Mouse (Mus musculus) liver, embryonic 11.5 days (tissue): ENCODE measurements around the gene Vamp2. TPM values are rescaled to one million over a fixed set of nuclear protein-coding genes. Genes with fewer than 3 reads are reported as not detected.

Experiments used
- ATAC-seq: fragments of 200-750 bp; cut with Nextera tagmentation; replicated peaks from 2 replicates; pipeline ENCODE4 v1.8.0; 2017; ENCODE audit warnings: moderate number of reproducible peaks, mild to moderate bottlenecking, moderate TSS enrichment, moderate library complexity; ENCODE audit not compliant: low FRiP score
- DNase-seq: peaks from one replicate; pipeline ENCODE4 v3.0.0-alpha.2; 2017; ENCODE audit warnings: low spot score
- H3K27ac ChIP-seq: fragments of 300-500 bp; sonication (generic); 2 replicates; pipeline ENCODE4 v1.5.1; 2014; ENCODE audit warnings: mild to moderate bottlenecking, low read depth, low read length, control low read depth
- H3K27me3 ChIP-seq: fragments of 300-500 bp; sonication (generic); replicated peaks from 2 replicates; pipeline ENCODE4 v1.6.1; 2014; ENCODE audit warnings: low read length, mixed read lengths; ENCODE audit not compliant: control insufficient read depth, insufficient read depth
- H3K36me3 ChIP-seq: fragments of 300-500 bp; sonication (generic); 2 replicates; pipeline ENCODE4 v1.6.1; 2014; ENCODE audit warnings: mild to moderate bottlenecking, low read length, moderate library complexity, mixed read lengths; ENCODE audit not compliant: control insufficient read depth, insufficient read depth
- H3K4me1 ChIP-seq: fragments of 300-500 bp; sonication (generic); replicated peaks from 2 replicates; pipeline ENCODE4 v1.6.1; 2014; ENCODE audit warnings: low read length, mixed read lengths; ENCODE audit not compliant: control insufficient read depth, insufficient read depth
- H3K4me2 ChIP-seq: fragments of 300-500 bp; sonication (generic); 2 replicates; pipeline ENCODE4 v1.6.1; 2014; ENCODE audit warnings: mild to moderate bottlenecking, control low read depth, moderate library complexity
- H3K4me3 ChIP-seq: fragments of 300-500 bp; sonication (generic); 2 replicates; pipeline ENCODE4 v1.5.1; 2014; ENCODE audit warnings: low read depth, low read length, control low read depth
- H3K9ac ChIP-seq: fragments of 300-500 bp; sonication (generic); 2 replicates; pipeline ENCODE4 v1.6.1; 2014; ENCODE audit warnings: low read depth, low read length, control low read depth
- H3K9me3 ChIP-seq: fragments of 300-500 bp; sonication (generic); 2 replicates; pipeline ENCODE4 v1.6.1; 2016; ENCODE audit warnings: low read length, inconsistent platforms, mixed read lengths; ENCODE audit not compliant: control insufficient read depth
- WGBS: fragments of 180-500 bp; shearing (Covaris S2); extraction: QIAGEN DNeasy Blood & Tissue Kit; methylation state at CpG from one replicate; pipeline ENCODE4 v1.1.7; 2014; 5-methylcytosine and 5-hydroxymethylcytosine counted together
- polyA plus RNA-seq: library from polyadenylated mRNA; unstranded; fragments of >200 nt; fragmentation: Nextera tagmentation; extraction: Ambion mirVana; gene quantifications from 2 replicates; pipeline ENCODE4 v1.2.1, GENCODE M21; 2014

Vamp2 gene
- polyA plus RNA-seq, 1 experiment from 2014 or later: 56.0 TPM

DNA sequence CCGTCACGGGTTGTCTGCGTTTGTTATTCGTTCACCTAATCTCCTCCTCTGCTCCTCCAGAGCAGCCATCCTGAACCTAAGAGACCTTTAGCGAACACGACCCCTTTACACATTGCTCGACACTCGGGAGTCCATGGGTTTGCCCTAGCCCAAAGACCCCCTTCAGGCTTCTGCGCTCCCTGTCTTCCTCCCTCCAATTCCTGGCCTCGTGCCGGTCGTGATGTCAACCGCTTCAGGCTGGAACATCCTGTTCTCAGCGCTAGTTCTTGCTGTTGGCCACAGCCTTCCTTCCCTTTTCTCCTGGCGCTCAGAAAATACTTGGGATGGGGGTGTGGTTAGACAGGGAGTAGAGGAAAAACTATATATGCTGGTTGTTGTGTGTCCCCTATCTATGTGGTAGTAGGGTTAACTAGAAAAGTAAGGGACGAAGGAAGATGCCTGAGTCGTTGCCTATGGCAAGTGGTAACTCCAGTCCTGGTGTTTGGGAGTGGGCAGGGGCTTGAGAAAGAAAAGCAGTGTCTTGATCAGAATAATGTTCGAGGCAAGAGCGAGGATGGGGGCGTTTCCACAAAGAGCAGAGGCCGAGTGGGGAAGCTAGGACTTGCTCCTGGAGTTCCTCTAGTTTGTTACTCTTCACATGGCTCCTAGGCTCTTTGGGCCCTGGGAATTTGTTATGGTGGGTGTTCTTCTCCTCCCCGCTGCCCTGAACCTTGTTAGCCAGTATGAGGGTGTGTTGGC is 11.1 kb downstream of the Vamp2 start:
- peaks cover 46% of the 10 kb centered on the region for H3K4me1 ChIP-seq
- 2% methylated on average over 22 of the region's 22 CpGs for WGBS
- H3K9ac ChIP-seq: peak overlapping the region; percentile 71
- H3K4me2 ChIP-seq: peak overlapping the region; percentile 99
- ATAC-seq: no peak
- peaks cover 14% of the 10 kb centered on the region for H3K36me3 ChIP-seq
- peak overlapping the region; percentile 77 for H3K27ac ChIP-seq
- peak; percentile 44 for DNase-seq
- no peaks in the 10 kb centered on the region for H3K9me3 ChIP-seq
- H3K4me3 ChIP-seq: peak overlapping the region; percentile 63
- H3K27me3 ChIP-seq: no peaks in the 10 kb centered on the region

DNA sequence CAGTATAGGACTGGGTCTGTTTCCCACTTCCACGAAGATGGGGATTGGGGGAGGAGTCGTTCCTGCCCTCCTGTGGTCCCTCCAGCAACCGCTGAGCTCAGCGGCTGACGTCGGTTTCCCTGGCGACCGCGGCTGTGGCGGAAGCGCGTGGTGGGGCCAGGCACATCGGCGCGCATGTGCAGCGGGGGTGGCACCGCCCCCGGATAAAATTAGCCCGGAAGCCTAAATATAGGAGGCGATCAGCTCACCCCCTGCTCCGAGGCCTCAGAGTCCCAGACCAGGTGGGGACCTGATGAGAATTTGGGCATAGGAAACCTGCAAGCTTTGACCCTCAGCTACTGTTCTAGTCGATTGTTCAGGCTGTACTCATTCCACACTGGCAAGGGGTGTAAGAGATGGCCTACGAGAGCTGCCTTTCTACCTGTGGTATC is 11.6 kb downstream of the Vamp2 start:
- peak overlapping the region; percentile 77 for H3K27ac ChIP-seq
- ATAC-seq (peak; percentile 35), DNase-seq (peak; percentile 90)
- peak overlapping the region; percentile 63 for H3K4me3 ChIP-seq
- no peaks in the 10 kb centered on the region for H3K27me3 ChIP-seq
- 2% methylated on average over 23 of the region's 23 CpGs for WGBS
- H3K9me3 ChIP-seq: no peaks in the 10 kb centered on the region
- peaks cover 46% of the 10 kb centered on the region for H3K4me1 ChIP-seq
- H3K4me2 ChIP-seq: peak overlapping the region; percentile 99
- H3K36me3 ChIP-seq: peaks cover 15% of the 10 kb centered on the region
- peak overlapping the region; percentile 71 for H3K9ac ChIP-seq

DNA sequence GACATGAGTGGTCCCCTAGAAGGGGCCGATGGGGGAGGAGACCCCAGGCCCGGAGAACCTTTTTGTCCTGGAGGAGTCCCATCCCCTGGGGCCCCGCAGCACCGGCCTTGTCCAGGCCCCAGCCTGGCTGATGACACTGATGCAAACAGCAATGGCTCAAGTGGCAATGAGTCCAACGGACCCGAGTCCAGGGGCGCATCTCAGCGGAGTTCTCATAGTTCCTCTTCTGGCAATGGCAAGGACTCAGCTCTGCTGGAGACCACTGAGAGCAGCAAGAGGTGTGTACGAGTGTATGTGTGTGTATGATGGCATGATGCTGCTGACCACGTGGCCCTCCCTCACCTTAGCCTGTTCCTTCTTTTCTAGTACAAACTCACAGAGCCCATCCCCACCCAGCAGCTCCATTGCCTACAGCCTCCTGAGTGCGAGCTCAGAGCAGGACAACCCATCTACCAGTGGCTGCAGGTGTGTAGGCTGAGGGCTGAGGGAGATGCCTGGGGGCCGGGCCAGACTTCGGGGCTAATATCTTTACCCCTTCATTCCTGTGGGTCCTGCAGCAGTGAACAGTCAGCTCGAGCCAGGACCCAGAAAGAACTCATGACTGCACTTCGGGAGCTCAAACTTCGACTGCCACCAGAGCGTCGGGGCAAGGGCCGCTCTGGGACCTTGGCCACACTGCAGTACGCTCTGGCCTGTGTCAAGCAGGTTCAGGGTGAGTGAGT is 12.5 kb downstream of the Vamp2 start:
- H3K4me1 ChIP-seq: peaks cover 45% of the 10 kb centered on the region
- no peak for DNase-seq

DNA sequence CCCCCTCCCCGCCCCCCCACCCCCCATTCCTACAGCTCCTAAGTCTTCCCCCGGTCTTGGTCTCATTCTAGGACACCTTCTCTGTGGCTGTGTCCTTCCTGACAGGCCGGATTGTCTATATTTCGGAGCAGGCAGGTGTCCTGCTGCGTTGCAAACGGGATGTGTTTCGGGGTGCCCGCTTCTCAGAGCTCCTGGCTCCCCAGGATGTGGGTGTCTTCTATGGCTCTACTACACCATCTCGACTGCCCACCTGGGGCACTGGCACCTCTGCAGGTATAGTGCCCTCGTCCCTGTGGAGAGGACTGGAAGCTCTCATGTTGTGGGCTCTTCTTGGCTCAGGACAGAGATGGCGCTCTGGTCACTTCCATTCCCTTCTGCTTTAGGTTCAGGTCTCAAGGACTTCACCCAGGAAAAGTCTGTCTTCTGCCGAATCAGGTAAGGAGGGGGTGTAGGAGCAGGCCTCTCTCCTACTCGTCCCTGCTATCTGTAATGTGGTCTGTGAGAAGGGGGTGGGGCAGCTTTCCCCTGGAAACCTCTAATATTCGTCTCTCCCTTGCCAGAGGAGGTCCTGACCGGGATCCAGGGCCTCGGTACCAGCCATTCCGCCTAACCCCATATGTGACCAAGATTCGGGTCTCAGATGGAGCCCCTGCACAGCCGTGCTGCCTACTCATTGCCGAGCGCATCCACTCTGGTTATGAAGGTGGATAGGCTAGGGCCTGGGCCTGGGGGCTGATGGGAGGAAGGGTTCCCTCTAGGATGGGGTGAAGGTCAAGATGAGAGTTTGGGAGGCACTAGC is 13.5 kb downstream of the Vamp2 start:
- Histone ChIP-seq H3K27ac (no peak overlapping the region), H3K9me3 (no peaks in the 10 kb centered on the region)

More for the DNA sequence above, 12.5 kb downstream of the Vamp2 start:
- no peak overlapping the region; the same call in 1 of the 2 replicates for H3K9ac ChIP-seq
- WGBS: 85% methylated on average over 20 of the region's 20 CpGs
- no peak for ATAC-seq
- H3K4me3 ChIP-seq: peak overlapping the region; percentile 63
- H3K36me3 ChIP-seq: peaks cover 20% of the 10 kb centered on the region
- no peaks in the 10 kb centered on the region for H3K27me3 ChIP-seq
- H3K27ac ChIP-seq: peak overlapping the region; percentile 3; the same call in 1 of the 2 replicates
- no peaks in the 10 kb centered on the region for H3K9me3 ChIP-seq
- H3K4me2 ChIP-seq: peak overlapping the region; percentile 99

DNA sequence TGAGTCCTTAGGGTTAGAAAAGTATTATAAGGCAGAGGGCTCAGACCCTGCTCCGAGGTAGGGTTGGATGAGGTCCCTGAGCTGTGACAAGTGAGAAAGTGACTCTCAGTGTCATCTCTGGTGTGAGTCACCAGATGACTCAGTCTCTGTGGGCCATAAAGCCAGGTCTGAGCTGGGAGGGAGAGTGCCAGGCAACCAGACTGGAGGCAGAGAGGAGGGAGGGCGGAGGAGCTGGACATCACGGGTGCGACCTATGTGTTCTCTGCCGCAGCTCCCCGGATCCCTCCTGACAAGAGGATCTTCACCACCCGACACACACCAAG is 14.1 kb downstream of the Vamp2 start:
- ATAC-seq (no peak), DNase-seq (no peak)
- Histone ChIP-seq H3K4me3 (no peak overlapping the region), H3K4me2 (no peak overlapping the region), H3K27me3 (no peaks in the 10 kb centered on the region), H3K36me3 (peaks cover 25% of the 10 kb centered on the region), H3K9ac (no peak overlapping the region), H3K9me3 (no peaks in the 10 kb centered on the region), H3K4me1 (peaks cover 30% of the 10 kb centered on the region), H3K27ac (no peak overlapping the region)
- 86% methylated on average over 7 of the region's 7 CpGs for WGBS

More for the DNA sequence above, 13.5 kb downstream of the Vamp2 start:
- Histone ChIP-seq H3K36me3 (peaks cover 24% of the 10 kb centered on the region), H3K27me3 (no peaks in the 10 kb centered on the region), H3K4me3 (no peak overlapping the region), H3K4me1 (peaks cover 35% of the 10 kb centered on the region), H3K9ac (no peak overlapping the region), H3K4me2 (no peak overlapping the region)
- ATAC-seq (no peak), DNase-seq (no peak)
- 88% methylated on average over 21 of the region's 21 CpGs for WGBS

DNA sequence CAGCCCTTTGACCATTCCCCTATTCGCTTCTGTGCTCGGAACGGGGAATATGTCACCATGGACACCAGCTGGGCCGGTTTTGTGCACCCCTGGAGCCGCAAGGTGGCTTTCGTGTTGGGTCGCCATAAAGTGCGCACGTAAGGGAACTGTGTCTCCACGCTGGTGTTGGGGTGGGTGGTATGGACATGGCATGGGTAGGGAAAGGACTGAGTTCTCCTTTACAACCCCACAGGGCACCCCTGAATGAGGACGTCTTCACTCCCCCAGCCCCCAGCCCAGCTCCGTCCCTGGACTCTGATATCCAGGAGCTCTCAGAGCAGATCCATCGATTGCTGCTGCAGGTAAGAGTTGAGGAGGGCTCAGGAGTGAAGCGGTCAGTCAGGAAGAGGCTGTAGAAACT is 14.8 kb downstream of the Vamp2 start:
- Histone ChIP-seq H3K4me3 (no peak overlapping the region), H3K9ac (no peak overlapping the region), H3K27me3 (no peaks in the 10 kb centered on the region), H3K36me3 (peaks cover 31% of the 10 kb centered on the region), H3K4me1 (peaks cover 23% of the 10 kb centered on the region), H3K4me2 (no peak overlapping the region), H3K27ac (no peak overlapping the region), H3K9me3 (no peaks in the 10 kb centered on the region)
- no peak for ATAC-seq
- WGBS: 94% methylated on average over 14 of the region's 14 CpGs
- DNase-seq: no peak

DNA sequence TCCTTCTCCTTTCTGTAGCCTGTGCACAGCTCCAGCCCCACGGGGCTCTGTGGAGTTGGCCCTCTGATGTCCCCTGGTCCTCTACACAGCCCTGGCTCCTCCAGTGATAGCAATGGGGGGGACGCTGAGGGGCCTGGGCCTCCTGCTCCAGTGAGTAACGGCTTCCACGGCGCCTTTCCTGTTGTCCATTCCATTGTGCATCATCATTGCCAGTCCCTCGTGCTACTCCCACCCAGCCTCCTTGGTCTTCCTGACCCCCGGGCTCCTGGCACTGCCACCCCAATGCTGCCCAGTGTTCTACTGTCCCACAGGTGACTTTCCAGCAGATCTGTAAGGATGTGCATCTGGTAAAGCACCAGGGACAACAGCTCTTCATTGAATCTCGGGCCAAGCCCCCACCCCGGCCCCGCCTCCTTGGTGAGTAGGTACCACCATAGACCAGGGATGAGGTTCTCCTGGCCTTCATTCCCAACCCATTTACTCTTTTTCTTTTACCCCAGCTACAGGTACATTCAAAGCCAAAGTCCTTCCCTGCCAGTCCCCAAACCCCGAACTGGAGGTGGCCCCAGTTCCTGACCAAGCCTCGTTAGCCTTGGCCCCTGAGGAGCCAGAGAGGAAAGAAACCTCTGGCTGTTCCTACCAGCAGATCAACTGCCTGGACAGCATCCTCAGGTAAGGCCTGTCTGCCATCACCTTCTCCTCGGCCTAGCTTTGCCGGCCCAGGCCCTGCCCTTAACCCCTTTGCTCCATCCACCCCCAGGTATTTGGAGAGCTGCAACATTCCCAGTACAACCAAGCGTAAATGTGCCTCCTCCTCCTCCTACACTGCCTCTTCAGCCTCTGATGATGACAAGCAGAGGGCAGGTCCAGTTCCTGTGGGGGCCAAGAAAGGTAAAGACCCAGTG is 15.5 kb downstream of the Vamp2 start:
- Histone ChIP-seq H3K4me1 (peaks cover 18% of the 10 kb centered on the region), H3K4me3 (no peak overlapping the region), H3K36me3 (peaks cover 37% of the 10 kb centered on the region), H3K9ac (no peak overlapping the region), H3K4me2 (no peak overlapping the region), H3K9me3 (no peaks in the 10 kb centered on the region), H3K27me3 (no peaks in the 10 kb centered on the region), H3K27ac (no peak overlapping the region)
- no peak for ATAC-seq
- 89% methylated on average over 15 of the region's 15 CpGs for WGBS
- no peak for DNase-seq

DNA sequence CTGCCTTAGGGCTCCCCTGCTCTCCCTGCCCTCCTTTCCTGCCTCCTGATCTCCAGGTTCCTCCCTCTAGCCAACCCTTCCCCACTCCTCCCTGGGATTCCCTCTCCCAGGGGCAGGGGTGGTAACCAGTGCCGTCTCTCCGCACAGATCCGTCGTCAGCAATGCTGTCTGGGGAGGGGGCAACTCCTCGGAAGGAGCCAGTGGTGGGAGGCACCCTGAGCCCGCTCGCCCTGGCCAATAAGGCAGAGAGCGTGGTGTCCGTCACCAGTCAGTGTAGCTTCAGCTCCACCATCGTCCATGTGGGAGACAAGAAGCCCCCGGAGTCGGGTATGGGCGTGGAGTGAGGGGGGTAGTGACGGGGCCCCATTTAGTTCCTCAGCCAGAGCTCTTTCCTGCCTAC is 16.2 kb downstream of the Vamp2 start:
- no peak for DNase-seq
- H3K36me3 ChIP-seq: peaks cover 39% of the 10 kb centered on the region
- no peak overlapping the region for H3K9ac ChIP-seq

More for the DNA sequence above, 16.2 kb downstream of the Vamp2 start:
- no peak overlapping the region for H3K27ac ChIP-seq
- no peaks in the 10 kb centered on the region for H3K27me3 ChIP-seq
- no peaks in the 10 kb centered on the region for H3K9me3 ChIP-seq
- no peak overlapping the region for H3K4me3 ChIP-seq
- no peak for ATAC-seq
- H3K4me1 ChIP-seq: peaks cover 13% of the 10 kb centered on the region
- WGBS: 89% methylated on average over 14 of the region's 14 CpGs
- no peak overlapping the region for H3K4me2 ChIP-seq
